ENCODE assay signal across 8 mouse cellular contexts in genomic region chr15:8761741-8762271, GRCm38 (mm10). TPM values are rescaled to one million over a fixed set of nuclear protein-coding genes. Genes with fewer than 3 reads are reported as not detected.
DNase-seq lines count a peak whose midpoint lies in the region; ATAC-seq and TF ChIP-seq lines count a peak whose summit lies in the region.

No protein-coding gene starts in this region.

- no peak overlapping the region for H3K4me2 ChIP-seq in forebrain, postnatal 0 days (ENCODE audit: low read depth)
- H3K4me2 ChIP-seq in forebrain, embryonic 11.5 days (ENCODE audit: low read depth, low read length, severe bottlenecking): no peak overlapping the region
- peak overlapping the region; percentile 57 for H3K4me2 ChIP-seq in liver, embryonic 13.5 days

- H3K79me2 ChIP-seq in MEL (ENCODE audit: control insufficient read depth, insufficient read depth, low read length, poor library complexity): no peaks in the 10 kb centered on the region

- ATAC-seq in forebrain, postnatal 0 days: peak; percentile 32; the same call in 1 of the 2 replicates
- ATAC-seq in forebrain, embryonic 11.5 days (replicated peaks; ENCODE audit: low FRiP score): no peak
- ATAC-seq in liver, embryonic 13.5 days (ENCODE audit: low read depth): peak; percentile 86

- DNase-seq in forebrain, postnatal 0 days: no peak
- DNase-seq in forebrain, embryonic 11.5 days (ENCODE audit: low spot score): no peak
- peak; percentile 87 for DNase-seq in MEL (ENCODE audit: low read depth, low spot score)
- DNase-seq in heart, embryonic 10.5 days (ENCODE audit: low spot score): peak; percentile 86
- peak; percentile 66 for DNase-seq in liver, embryonic 13.5 days
- no peak for DNase-seq in frontal cortex, postnatal 14 days (ENCODE audit: low spot score in 2 of 2)
- DNase-seq in cerebellum, postnatal 25 days: no peak
- no peak for DNase-seq in frontal cortex, adult 2 months (ENCODE audit: extremely low spot score in 1 of 2, low spot score in 1 of 2)

- H3K4me1 ChIP-seq in forebrain, postnatal 0 days (ENCODE audit: insufficient read depth): no peaks in the 10 kb centered on the region
- H3K4me1 ChIP-seq in forebrain, embryonic 11.5 days (replicated peaks; ENCODE audit: control insufficient read depth, insufficient read depth, low read length): no peaks in the 10 kb centered on the region
- H3K4me1 ChIP-seq in MEL (ENCODE audit: control insufficient read depth in 1 of 2, insufficient read depth in 2 of 2, low read length in 2 of 2): peaks cover 18 to 36% of the 10 kb centered on the region in 2 experiments
- H3K4me1 ChIP-seq in heart, embryonic 10.5 days: peaks cover 17% of the 10 kb centered on the region
- H3K4me1 ChIP-seq in liver, embryonic 13.5 days (replicated peaks): peaks cover 69% of the 10 kb centered on the region

- H3K27ac ChIP-seq in forebrain, postnatal 0 days (ENCODE audit: low read depth, low read length): peak overlapping the region; percentile 15; the same call in 1 of the 2 replicates
- H3K27ac ChIP-seq in forebrain, embryonic 11.5 days (ENCODE audit: low read depth, low read length): no peak overlapping the region
- H3K27ac ChIP-seq in MEL (ENCODE audit: control insufficient read depth, low read depth, low read length): peak overlapping the region; percentile 99
- peak overlapping the region; percentile 67; the same call in 1 of the 2 replicates for H3K27ac ChIP-seq in heart, embryonic 10.5 days
- H3K27ac ChIP-seq in liver, embryonic 13.5 days: peak overlapping the region; percentile 93

- H3K9ac ChIP-seq in forebrain, postnatal 0 days: no peak overlapping the region
- no peak overlapping the region for H3K9ac ChIP-seq in forebrain, embryonic 11.5 days (ENCODE audit: low read length)
- H3K9ac ChIP-seq in MEL (ENCODE audit: control insufficient read depth, low read depth, low read length, poor library complexity, severe bottlenecking): peak overlapping the region; percentile 64
- peak overlapping the region; percentile 49 for H3K9ac ChIP-seq in liver, embryonic 13.5 days

- no peak for TF ChIP-seq CTCF in forebrain, postnatal 0 days (IDR thresholded peaks at IDR 0.05; ENCODE audit: low read depth)
- TF ChIP-seq CTCF in MEL (IDR thresholded peaks at IDR 0.05 in 2 of 3, conservative IDR thresholded peaks at IDR 0.05 in 1 of 3; ENCODE audit: control insufficient read depth in 1 of 3, insufficient read depth in 1 of 3, low read depth in 2 of 3, low read length in 3 of 3, poor library complexity in 1 of 3, severe bottlenecking in 1 of 3): no peak

- no peak overlapping the region for H3K4me3 ChIP-seq in forebrain, postnatal 0 days (ENCODE audit: low read depth, low read length)
- H3K4me3 ChIP-seq in forebrain, embryonic 11.5 days (ENCODE audit: low read depth, low read length): no peak overlapping the region
- H3K4me3 ChIP-seq in MEL (ENCODE audit: control insufficient read depth in 1 of 2, insufficient read depth in 1 of 2, low read depth in 2 of 2, low read length in 2 of 2): peak overlapping the region; percentile 43 to 46
- peak overlapping the region; percentile 20; the same call in 1 of the 2 replicates for H3K4me3 ChIP-seq in heart, embryonic 10.5 days
- H3K4me3 ChIP-seq in liver, embryonic 13.5 days (replicated peaks): peak overlapping the region; percentile 13; the same call in 1 of the 2 replicates

- no peak for TF ChIP-seq RAD21 in MEL (IDR thresholded peaks at IDR 0.05; ENCODE audit: low read depth, low read length)

- peak in 1 of 2 experiments; percentile 24; a peak in 1 of 4 replicates for TF ChIP-seq POLR2A in MEL (IDR thresholded peaks at IDR 0.05; ENCODE audit: control insufficient read depth in 1 of 2, insufficient read depth in 1 of 2, low read depth in 1 of 2, low read length in 2 of 2, poor library complexity in 1 of 2)

- no peaks in the 10 kb centered on the region for H3K9me3 ChIP-seq in forebrain, postnatal 0 days (ENCODE audit: low read length)
- no peaks in the 10 kb centered on the region for H3K9me3 ChIP-seq in forebrain, embryonic 11.5 days (ENCODE audit: control insufficient read depth, low read length)
- no peaks in the 10 kb centered on the region for H3K9me3 ChIP-seq in MEL (replicated peaks; ENCODE audit: insufficient read depth, low read length)
- no peaks in the 10 kb centered on the region for H3K9me3 ChIP-seq in heart, embryonic 10.5 days
- no peaks in the 10 kb centered on the region for H3K9me3 ChIP-seq in liver, embryonic 13.5 days (replicated peaks)

- TF ChIP-seq EP300 in MEL (IDR thresholded peaks at IDR 0.05; ENCODE audit: low read depth in 1 of 2, low read length in 2 of 2): peak; percentile 94

- H3K36me3 ChIP-seq in forebrain, postnatal 0 days (ENCODE audit: insufficient read depth): no peaks in the 10 kb centered on the region
- no peaks in the 10 kb centered on the region for H3K36me3 ChIP-seq in forebrain, embryonic 11.5 days (ENCODE audit: control insufficient read depth, insufficient read depth, low read length)
- H3K36me3 ChIP-seq in MEL (ENCODE audit: control insufficient read depth in 1 of 2, insufficient read depth in 2 of 2, low read length in 2 of 2): peaks cover 0 to 32% of the 10 kb centered on the region in 2 experiments; a peak in 2 of 4 replicates
- H3K36me3 ChIP-seq in heart, embryonic 10.5 days: no peaks in the 10 kb centered on the region
- no peaks in the 10 kb centered on the region for H3K36me3 ChIP-seq in liver, embryonic 13.5 days

- H3K27me3 ChIP-seq in forebrain, postnatal 0 days (ENCODE audit: insufficient read depth, low read length): no peaks in the 10 kb centered on the region
- H3K27me3 ChIP-seq in forebrain, embryonic 11.5 days (ENCODE audit: control insufficient read depth, insufficient read depth, low read length): no peaks in the 10 kb centered on the region
- H3K27me3 ChIP-seq in MEL (ENCODE audit: control insufficient read depth in 1 of 2, insufficient read depth in 2 of 2, low read length in 2 of 2): no peaks in the 10 kb centered on the region
- H3K27me3 ChIP-seq in heart, embryonic 10.5 days (ENCODE audit: insufficient read depth, poor library complexity, severe bottlenecking): no peaks in the 10 kb centered on the region
- no peaks in the 10 kb centered on the region for H3K27me3 ChIP-seq in liver, embryonic 13.5 days

- 61% methylated on average over 9 of the region's 9 CpGs for WGBS in forebrain, postnatal 0 days
- 61% methylated on average over 9 of the region's 9 CpGs for WGBS in forebrain, embryonic 11.5 days
- 14% methylated on average over 9 of the region's 9 CpGs for WGBS in heart, embryonic 10.5 days
- 7% methylated on average over 9 of the region's 9 CpGs for WGBS in liver, embryonic 13.5 days (ENCODE audit: insufficient replicate concordance)

TF ChIP-seq in MEL, 35 proteins besides CTCF, POLR2A, EP300 and RAD21 (continues in another document):
- no peak for TF ChIP-seq UBTF (IDR thresholded peaks at IDR 0.05; ENCODE audit: borderline replicate concordance, insufficient read depth, low read depth, low read length)
- no peak for TF ChIP-seq POLR2AphosphoS5 (IDR thresholded peaks at IDR 0.05; ENCODE audit: borderline replicate concordance, low read depth, low read length)
- peak; percentile 86 for TF ChIP-seq TAL1 (IDR thresholded peaks at IDR 0.05; ENCODE audit: low read length)
- TF ChIP-seq SMC3 (IDR thresholded peaks at IDR 0.05; ENCODE audit: low read depth, low read length): no peak
- TF ChIP-seq KAT2A (conservative IDR thresholded peaks at IDR 0.05; ENCODE audit: low read depth, low read length): no peak; the same call in 1 of the 2 replicates
- 0 out of 2 replicates have a peak, but pooled peaks have one; percentile 28 for TF ChIP-seq SIN3A (IDR thresholded peaks at IDR 0.05; ENCODE audit: low read length)
- peak; percentile 94 for TF ChIP-seq ETS1 (IDR thresholded peaks at IDR 0.05; ENCODE audit: low read depth, low read length)
- TF ChIP-seq MYB (IDR thresholded peaks at IDR 0.05; ENCODE audit: low read depth, low read length): 0 out of 2 replicates have a peak, but pooled peaks have one; percentile 36
- no peak for TF ChIP-seq MAX (IDR thresholded peaks at IDR 0.05; ENCODE audit: low read length)
- TF ChIP-seq USF2 (IDR thresholded peaks at IDR 0.05; ENCODE audit: borderline replicate concordance in 1 of 2, insufficient read depth in 1 of 2, low read depth in 1 of 2, low read length in 2 of 2): no peak
- no peak for TF ChIP-seq POLR2AphosphoS2 (IDR thresholded peaks at IDR 0.05; ENCODE audit: low read length)
- no peak for TF ChIP-seq CHD2 (IDR thresholded peaks at IDR 0.05; ENCODE audit: low read length)
- 0 out of 2 replicates have a peak, but pooled peaks have one; percentile 22 for TF ChIP-seq TBP (IDR thresholded peaks at IDR 0.05; ENCODE audit: low read depth, low read length)
- 0 out of 2 replicates have a peak, but pooled peaks have one; percentile 23 for TF ChIP-seq ELF1 (IDR thresholded peaks at IDR 0.05; ENCODE audit: low read depth, low read length)
- TF ChIP-seq MAZ (IDR thresholded peaks at IDR 0.05; ENCODE audit: low read depth, low read length): no peak
- no peak for TF ChIP-seq JUND (IDR thresholded peaks at IDR 0.05; ENCODE audit: low read depth, low read length)
- TF ChIP-seq MEF2A (IDR thresholded peaks at IDR 0.05; ENCODE audit: extremely low read depth, insufficient replicate concordance, low read depth, low read length, poor library complexity, severe bottlenecking): no peak
- TF ChIP-seq NELFE (IDR thresholded peaks at IDR 0.05; ENCODE audit: low read depth, low read length): no peak
- TF ChIP-seq ZC3H11A (IDR thresholded peaks at IDR 0.05; ENCODE audit: low read depth, low read length): no peak
- no peak for TF ChIP-seq MAFK (IDR thresholded peaks at IDR 0.05; ENCODE audit: borderline replicate concordance, low read depth, low read length)
- TF ChIP-seq GATA1 (IDR thresholded peaks at IDR 0.05; ENCODE audit: low read depth, low read length): peak; percentile 92
- TF ChIP-seq BHLHE40 (IDR thresholded peaks at IDR 0.05; ENCODE audit: borderline replicate concordance, low read depth, low read length): peak; percentile 10; the same call in 1 of the 2 replicates
- no peak; the same call in 1 of the 2 replicates for TF ChIP-seq CHD1 (IDR thresholded peaks at IDR 0.05; ENCODE audit: low read depth, low read length)

RNA-seq across cellular contexts. Expression of gene Slc1a3, which starts 51.2 kb away (rescaled TPM):
- total RNA-seq in forebrain, postnatal 0 days (2014; rRNA removed): 210 and 234 TPM in 2 replicates
- 147 and 192 TPM in 2 replicates for polyA plus RNA-seq in forebrain, postnatal 0 days (2015; fragmentation: Nextera tagmentation; extraction: Ambion mirVana)
- polyA plus RNA-seq in forebrain, embryonic 11.5 days (2014; fragmentation: Nextera tagmentation; extraction: Ambion mirVana): 48.7 and 49.3 TPM in 2 replicates
- total RNA-seq in MEL (2012; rRNA removed): not detected in 2 replicates
- not detected for polyA plus RNA-seq in MEL (2012; ENCODE audit: insufficient read depth in 1 of 2, insufficient read length in 2 of 2, low read depth in 1 of 2, low replicate concordance in 2 of 2, missing spikeins in 1 of 2)
- 26.2 and 33.4 TPM in 2 replicates for polyA plus RNA-seq in heart, embryonic 10.5 days (2016; fragmentation: Nextera tagmentation; extraction: Ambion mirVana)
- 1.3 and 1.5 TPM in 2 replicates for polyA plus RNA-seq in liver, embryonic 13.5 days (2015; fragmentation: Nextera tagmentation; extraction: Ambion mirVana)
- 380 and 458 TPM in 2 replicates for polyA plus RNA-seq in frontal cortex, adult 2 months (2012; rRNA removed)

Comparison
In these comparisons a context has a peak if more than half of its experiments do, and no peak if none do; other contexts are left out.
1. DNase-seq: peak in MEL (single experiment), heart, embryonic 10.5 days (single experiment) and liver, embryonic 13.5 days (single experiment); none in forebrain, postnatal 0 days (single experiment), forebrain, embryonic 11.5 days (single experiment), frontal cortex, postnatal 14 days (0 of 2), cerebellum, postnatal 25 days (0 of 2) and frontal cortex, adult 2 months (0 of 2).
2. H3K4me3 ChIP-seq: peak in MEL (2 of 2), heart, embryonic 10.5 days (single experiment) and liver, embryonic 13.5 days (single experiment); none in forebrain, postnatal 0 days (single experiment) and forebrain, embryonic 11.5 days (single experiment).
3. H3K9ac ChIP-seq: peak in MEL (single experiment) and liver, embryonic 13.5 days (single experiment); none in forebrain, postnatal 0 days (single experiment) and forebrain, embryonic 11.5 days (single experiment).
4. RNA of gene Slc1a3, which starts 51.2 kb away (polyA plus RNA-seq): 380 to 458 TPM in frontal cortex, adult 2 months, 147 to 192 TPM in forebrain, postnatal 0 days, 48.7 to 49.3 TPM in forebrain, embryonic 11.5 days and 26.2 to 33.4 TPM in heart, embryonic 10.5 days; 1.3 to 1.5 TPM in liver, embryonic 13.5 days and not detected in MEL; every median in the first group is over 10 times any median in the second.